Mouse (Mus musculus) C2C12 (cell line): ENCODE data around the gene Ptcra.

Experiments
- MYOD1 ChIP-seq: IDR thresholded peaks from one replicate; pipeline ENCODE4 v1.6.1; 2011; ENCODE audit warnings: low read depth; ENCODE audit not compliant: control insufficient read depth, insufficient read length
- USF1 ChIP-seq: IDR thresholded peaks from one replicate; pipeline ENCODE4 v1.6.1; 2011; ENCODE audit warnings: low read depth, mild to moderate bottlenecking, control low read depth, moderate library complexity

DNA sequence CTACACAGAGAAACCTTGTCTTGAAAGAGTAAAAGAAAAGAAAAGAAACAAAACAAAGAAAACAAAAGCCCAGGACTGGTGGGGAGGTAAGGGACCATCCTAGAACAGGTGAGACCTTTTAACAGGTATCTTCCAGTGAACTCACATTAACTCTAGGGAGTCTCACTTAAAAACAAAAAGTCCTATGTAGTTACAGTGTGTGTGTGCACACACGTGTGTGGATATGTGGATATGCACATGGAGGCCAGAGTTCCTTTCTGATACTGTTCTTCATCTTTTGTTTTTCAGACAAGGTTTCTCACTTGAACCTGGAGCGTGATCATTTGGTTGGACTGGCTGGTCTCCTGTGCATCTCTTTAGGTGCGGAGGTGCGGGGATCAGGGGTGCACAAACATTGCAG lies 12.9 kb downstream of the Ptcra start:
- TF ChIP-seq MYOD1 (no peak), USF1 (no peak)
